Mouse (Mus musculus) thymus, adult 18-20 months (tissue): ENCODE results near the gene Tnfrsf26.

Source experiments
- DNase-seq, 2 experiments: peaks; one replicate each; pipeline ENCODE4 v3.0.0; 2022; ENCODE audit warnings: mixed read lengths in 2 of 2

Gene Tnfrsf26

DNA sequence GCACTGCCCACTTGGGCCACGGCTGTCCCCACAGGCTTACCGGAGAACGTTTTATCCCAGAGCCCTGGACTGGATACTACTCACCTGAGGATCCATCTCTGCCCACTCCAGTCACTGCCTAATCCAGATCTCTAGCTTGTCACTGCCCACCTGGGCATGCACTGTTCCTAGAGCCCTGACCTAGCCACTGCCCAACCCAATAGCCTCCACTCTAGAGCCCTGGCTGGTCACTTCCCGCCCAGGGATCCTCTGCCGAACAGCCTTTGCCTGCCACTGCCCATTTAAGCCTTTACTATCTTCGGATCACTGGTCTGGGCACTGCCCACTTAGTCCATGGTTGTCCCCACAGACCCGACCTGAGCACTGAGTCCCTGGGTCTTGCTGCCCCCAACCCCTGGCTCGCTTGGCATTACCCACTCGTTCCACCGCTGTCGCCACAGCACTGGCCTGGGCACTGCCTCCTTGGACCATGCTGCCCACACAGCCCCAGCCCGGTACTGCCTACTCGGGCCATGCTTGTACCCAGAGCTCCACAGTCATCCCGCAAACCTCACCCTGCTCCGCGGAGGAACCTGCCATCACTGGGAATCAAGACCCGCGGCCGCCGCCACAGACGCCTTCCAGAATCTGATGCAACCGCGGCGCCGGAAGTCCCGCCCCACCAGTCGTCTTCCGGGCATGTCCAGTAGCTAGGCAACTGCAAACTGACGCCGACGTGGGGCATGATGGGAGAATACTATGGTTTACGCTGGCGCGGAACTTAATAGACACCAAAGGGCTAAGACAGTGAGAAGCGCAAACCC lies 28.9 kb downstream of the Tnfrsf26 start, which contains the start of gene Cars:
Gene Cars, minus strand, starts transcription at position 663 of the 803 bp plus-strand sequence.
- peak; percentile 94 to 97 for DNase-seq

DNA sequence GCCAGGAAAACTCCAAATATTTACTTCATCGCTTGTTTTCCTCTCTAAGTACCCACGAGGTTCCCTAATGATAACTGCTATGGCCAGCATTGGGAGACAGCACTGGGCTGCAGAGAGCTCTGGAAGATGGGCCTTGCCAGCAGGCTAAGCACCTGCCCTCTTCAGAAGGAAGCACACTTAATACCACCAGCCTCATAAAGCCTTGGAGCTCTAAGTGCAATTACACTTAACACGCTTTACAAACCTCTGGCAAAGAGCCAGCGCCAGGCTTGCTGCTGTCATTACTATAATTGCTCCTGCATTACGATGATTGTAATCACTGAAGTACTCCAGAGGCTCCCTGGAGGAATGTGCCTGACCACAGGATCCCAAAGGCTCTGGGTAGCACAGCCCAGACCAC lies 33.7 kb downstream of the Tnfrsf26 start:
- DNase-seq: no peak

DNA sequence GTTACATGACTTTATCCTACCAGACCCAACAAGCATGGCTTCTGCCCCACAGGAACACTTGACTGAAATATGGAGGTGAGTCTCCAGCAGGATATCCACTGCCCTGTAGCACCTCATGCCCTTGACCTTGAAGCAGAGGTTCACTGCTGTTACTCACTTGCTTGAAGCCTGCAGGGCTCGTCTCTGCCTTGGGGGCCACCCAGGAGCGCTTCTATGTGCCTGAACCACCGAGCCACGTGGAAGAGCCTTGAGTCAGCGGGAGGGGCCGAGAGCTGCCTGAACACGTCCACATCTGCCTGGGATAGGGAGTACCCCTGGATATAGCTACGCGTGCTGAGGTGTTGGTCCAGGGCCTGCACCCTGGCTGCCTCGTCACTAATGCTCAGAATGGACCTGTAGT lies 36.3 kb downstream of the Tnfrsf26 start:
- DNase-seq: no peak

DNA sequence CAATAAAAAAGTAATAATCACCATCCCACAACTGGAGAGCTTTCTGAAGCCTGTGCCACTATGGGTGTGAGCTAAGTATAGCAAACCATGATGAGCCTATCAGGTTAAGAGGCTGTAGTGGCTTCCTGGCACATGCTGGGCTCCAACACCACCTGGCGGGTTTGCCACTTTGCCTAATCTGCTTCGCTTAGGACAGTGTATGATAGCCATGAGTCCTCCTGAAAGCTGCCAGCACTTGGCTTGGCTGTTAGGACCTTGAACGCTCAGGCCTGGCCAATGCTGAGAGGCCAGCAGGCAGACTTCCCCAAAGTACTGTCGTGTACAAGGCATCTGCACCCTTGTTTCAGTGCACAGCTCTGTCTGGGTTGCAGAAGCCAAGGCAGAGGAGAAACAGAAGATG lies 40.5 kb downstream of the Tnfrsf26 start:
- no peak for DNase-seq

DNA sequence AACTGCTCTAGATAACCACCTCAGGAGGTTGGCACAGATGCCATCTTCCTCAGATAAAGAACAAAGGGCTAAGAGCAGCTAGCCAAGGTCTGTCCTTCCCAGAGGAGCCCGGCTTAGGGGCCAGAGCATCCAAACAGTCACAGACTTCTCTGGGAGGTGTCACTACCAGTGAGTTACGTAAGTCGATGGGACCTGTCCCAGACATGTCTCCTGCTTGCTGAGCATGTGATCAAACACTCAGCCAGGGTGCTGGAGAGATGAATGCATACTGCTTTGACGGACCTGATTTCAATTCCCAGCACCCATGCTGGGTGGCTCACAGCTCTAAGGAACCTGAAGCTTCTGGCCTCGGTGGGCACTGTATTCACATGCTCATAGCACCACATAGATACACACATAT lies 40.9 kb downstream of the Tnfrsf26 start:
- no peak for DNase-seq

DNA sequence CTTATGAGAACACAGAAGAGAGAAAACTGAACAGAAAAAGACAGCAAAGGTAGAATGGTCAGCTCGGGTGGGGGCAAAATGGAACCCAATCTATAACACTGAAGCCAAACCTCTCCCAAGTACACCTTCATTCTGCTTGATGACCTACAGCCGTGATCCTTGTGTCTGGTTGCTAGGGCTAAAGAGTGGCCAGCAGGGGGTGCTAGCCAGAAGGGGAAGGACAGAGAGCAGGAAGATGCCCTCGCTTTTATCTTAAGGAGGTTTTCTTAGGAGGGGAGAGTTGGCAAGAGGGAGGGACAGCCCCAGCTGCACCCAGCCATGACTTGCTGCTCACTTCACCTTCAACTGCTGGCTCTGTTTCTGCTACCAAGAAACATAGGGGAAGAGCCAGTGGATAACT lies 44.6 kb downstream of the Tnfrsf26 start:
- DNase-seq: peak; percentile 22 to 26

DNA sequence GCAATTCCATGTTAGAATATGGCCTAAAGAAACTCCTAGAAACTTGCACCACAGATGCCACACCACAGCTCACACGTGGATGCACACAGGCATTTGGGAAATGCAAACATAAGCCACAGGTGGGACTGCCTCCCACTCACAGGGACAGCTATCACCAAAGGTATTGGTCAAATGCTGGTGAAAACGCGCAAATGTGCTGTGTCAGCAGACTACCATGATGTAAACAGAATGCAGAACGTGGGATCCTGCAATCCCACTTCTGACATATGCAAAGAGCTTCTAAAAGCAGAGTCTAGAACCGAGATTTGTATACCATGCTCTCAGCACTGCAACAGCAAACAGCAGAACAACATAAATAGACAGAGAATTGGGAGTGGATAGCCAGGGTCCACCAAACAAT lies 45.5 kb downstream of the Tnfrsf26 start:
- DNase-seq: no peak

DNA sequence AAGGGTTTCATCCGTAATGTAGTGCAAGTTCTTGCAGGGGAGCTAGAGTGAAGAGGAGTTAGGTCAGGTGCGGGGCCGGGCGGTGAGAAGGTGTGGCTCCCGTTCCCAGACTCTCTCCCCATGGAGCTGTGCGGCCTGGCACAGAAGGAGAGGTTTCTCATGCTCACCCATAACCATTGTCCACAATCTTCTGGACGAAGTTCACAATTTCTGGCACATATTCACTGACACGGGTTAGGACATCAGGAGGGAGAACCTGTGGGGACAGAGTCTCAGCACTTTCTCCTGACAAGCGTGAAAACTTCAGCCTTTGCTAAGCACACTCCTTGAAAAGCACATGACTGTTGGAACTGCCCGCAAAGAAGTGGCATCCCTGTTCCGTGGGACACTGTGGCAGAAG lies 52.8 kb downstream of the Tnfrsf26 start:
- DNase-seq: no peak

DNA sequence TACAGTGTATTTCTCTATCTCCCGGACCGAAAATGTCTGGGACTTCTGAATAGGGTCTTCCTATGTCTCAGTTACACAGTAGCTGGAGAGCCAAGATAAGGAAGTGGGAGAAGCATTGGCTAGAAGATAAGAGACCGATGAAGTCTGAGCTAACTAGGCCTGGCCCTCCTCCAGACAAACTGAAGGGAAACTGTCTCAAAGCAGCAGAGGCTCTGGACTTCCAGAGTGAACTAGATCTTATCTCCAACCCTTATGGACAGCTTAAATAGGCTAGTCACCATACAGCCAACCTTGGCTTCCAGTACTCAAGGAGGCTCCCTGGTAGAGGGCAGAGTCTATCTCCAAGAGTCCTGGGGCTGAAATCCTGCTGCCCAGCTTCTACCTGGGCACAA lies 62.9 kb downstream of the Tnfrsf26 start:
- no peak for DNase-seq

DNA sequence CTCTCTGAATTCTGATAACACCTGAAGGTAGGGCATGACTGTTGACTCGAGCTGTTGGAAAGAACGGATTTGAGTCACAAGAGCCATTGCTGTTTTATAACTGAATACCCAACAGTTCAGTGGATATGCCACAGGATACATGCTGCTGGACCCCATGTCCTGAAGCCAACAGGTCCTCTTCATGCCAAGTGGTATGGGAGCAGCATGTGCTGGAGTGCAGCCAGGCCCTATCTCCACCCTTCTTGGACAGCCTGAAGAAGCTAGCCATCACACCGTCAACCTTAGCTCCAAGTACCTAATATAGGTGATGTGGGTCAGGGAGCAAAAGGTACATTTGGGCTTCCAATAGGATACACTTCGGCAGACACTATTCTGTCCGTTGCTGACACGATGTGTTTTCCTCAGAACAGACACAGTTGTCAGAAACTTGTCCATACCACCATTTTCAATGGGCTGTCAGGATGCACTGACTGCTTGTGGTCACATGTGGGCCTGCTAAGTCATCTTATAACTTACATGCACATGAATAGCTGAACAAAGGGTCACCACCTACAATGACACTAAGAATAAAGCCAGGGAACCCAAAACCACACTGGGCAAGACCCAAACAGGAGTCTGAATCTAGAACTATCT lies 63.4 kb downstream of the Tnfrsf26 start:
- DNase-seq: no peak

DNA sequence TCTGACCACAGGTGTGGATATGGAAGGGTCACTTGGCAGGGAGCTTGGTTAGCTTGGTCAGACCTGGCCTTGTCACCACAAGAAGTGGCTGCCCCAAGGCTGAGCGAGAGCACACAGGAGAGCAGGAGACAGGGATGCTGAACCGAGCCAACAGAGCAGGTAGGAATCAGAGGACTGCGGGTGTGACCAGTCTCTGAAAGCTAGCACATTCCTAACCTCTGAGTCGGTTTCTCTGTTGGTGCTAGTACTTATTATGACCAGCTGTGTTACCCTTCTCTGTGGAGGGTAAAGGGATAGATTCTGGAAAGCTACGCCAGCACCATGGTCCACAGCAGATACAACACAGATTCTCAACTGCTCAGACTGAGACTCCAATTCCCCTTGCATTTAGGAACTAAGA lies 64.7 kb downstream of the Tnfrsf26 start:
- DNase-seq: no peak
